Mouse (Mus musculus) neural tube, embryonic 15.5 days (tissue): ENCODE data around the gene Txk. TPM values are rescaled to one million over a fixed set of nuclear protein-coding genes. Genes with fewer than 3 reads are reported as not detected.

ENCODE experiments used
- ATAC-seq: fragments of 200-750 bp; cut with Nextera tagmentation; 2 replicates; pipeline ENCODE4 v1.8.0; 2017; ENCODE audit warnings: mild to moderate bottlenecking, moderate TSS enrichment, moderate library complexity; ENCODE audit not compliant: low FRiP score
- H3K27ac ChIP-seq: fragments of 300-500 bp; sonication (generic); replicated peaks from 2 replicates; pipeline ENCODE4 v1.5.1; 2015; ENCODE audit warnings: mild to moderate bottlenecking, inconsistent platforms
- H3K27me3 ChIP-seq: fragments of 300-500 bp; sonication (generic); replicated peaks from 2 replicates; pipeline ENCODE4 v1.6.1; 2015; ENCODE audit warnings: inconsistent platforms
- H3K36me3 ChIP-seq: fragments of 300-500 bp; sonication (generic); 2 replicates; pipeline ENCODE4 v1.6.1; 2015; ENCODE audit warnings: inconsistent platforms
- H3K4me1 ChIP-seq: fragments of 300-500 bp; sonication (generic); 2 replicates; pipeline ENCODE4 v1.6.1; 2015; ENCODE audit warnings: inconsistent platforms
- H3K4me2 ChIP-seq: fragments of 300-500 bp; sonication (generic); 2 replicates; pipeline ENCODE4 v1.6.1; 2015; ENCODE audit warnings: inconsistent platforms, mild to moderate bottlenecking, moderate library complexity
- H3K4me3 ChIP-seq: fragments of 300-500 bp; sonication (generic); replicated peaks from 2 replicates; pipeline ENCODE4 v1.5.1; 2015; ENCODE audit warnings: mild to moderate bottlenecking, inconsistent platforms
- H3K9ac ChIP-seq: fragments of 300-500 bp; sonication (generic); replicated peaks from 2 replicates; pipeline ENCODE4 v1.6.1; 2015; ENCODE audit warnings: mild to moderate bottlenecking, inconsistent platforms
- H3K9me3 ChIP-seq: fragments of 300-500 bp; sonication (generic); replicated peaks from 2 replicates; pipeline ENCODE4 v1.6.1; 2016; ENCODE audit warnings: inconsistent platforms
- WGBS: fragments of 180-500 bp; shearing (Covaris S2); methylation state at CpG from one replicate; pipeline ENCODE4 v1.1.7; 2015; ENCODE audit warnings: mixed read lengths; 5-methylcytosine and 5-hydroxymethylcytosine counted together
- polyA plus RNA-seq: library from polyadenylated mRNA; unstranded; fragments of >200 nt; fragmentation: Nextera tagmentation; extraction: Ambion mirVana; gene quantifications from 2 replicates; pipeline ENCODE4 v1.2.1, GENCODE M21; 2015

The Txk gene
- polyA plus RNA-seq, 1 experiment from 2014 or later, result 0.13 TPM

DNA sequence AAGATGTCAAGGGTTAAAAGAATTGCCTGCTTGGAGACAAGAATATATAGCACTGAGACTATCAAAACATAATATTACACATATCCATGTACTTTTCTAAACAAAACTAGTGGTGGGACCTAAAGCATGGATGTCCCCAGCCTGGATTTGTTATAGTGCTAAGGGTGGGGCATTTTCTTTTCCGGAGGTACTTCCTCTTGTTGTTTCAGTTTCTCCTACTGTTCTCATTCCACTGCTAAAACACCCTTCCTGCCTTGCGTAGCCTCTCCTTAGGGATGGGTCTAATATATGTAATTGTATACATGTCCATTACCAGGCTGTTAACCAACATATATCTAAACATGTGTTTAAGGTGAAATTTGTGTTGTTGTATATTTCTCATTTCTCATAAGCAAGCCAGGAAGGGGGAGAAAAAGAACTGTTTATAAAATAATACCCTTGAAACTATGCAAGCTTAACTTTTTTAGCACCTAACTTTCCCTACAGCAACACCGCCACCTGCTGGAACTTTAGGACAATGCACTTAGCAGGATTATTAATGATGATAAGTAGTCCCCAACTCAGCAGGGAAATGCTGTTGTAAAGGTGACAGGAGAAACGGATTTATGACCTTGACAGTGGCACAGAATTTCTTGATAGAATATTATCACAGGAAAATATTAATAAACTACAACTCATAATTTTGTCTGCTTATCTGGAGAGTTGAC, 41.9 kb downstream of the Txk start:
- H3K4me3 ChIP-seq, result no peak overlapping the region
- no peaks in the 10 kb centered on the region for H3K4me1 ChIP-seq
- H3K27me3 ChIP-seq, result no peaks in the 10 kb centered on the region
- ATAC-seq, result no peak
- H3K4me2 ChIP-seq, result no peak overlapping the region
- H3K9ac ChIP-seq, result no peak overlapping the region
- H3K9me3 ChIP-seq, result no peaks in the 10 kb centered on the region
- no peaks in the 10 kb centered on the region for H3K36me3 ChIP-seq
- WGBS, result 33% methylated on average over 4 of the region's 4 CpGs
- H3K27ac ChIP-seq, result no peak overlapping the region

DNA sequence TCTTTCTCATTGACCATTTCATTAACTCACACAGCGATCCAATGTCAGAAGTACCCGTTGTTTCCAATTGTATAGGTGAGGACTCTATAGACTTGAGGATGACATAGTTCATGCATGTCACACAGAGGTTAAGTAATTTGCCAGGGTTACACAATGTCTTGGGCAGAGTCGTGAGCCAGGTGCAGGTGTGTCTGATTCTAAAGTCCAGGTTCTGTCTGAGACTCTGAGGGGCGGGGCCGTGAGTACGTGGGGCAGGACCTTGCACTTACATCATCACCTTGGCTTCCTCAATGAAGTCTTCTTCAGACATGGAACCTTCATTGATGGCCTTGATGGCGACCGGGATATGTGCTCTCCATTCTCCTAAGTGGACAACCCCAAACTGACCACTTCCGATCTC, 42.6 kb downstream of the Txk start:
- no peaks in the 10 kb centered on the region for H3K4me1 ChIP-seq
- no peaks in the 10 kb centered on the region for H3K9me3 ChIP-seq
- no peak overlapping the region for H3K4me2 ChIP-seq
- H3K27ac ChIP-seq, result no peak overlapping the region
- ATAC-seq, result no peak
- no peak overlapping the region for H3K4me3 ChIP-seq
- no peaks in the 10 kb centered on the region for H3K36me3 ChIP-seq
- no peaks in the 10 kb centered on the region for H3K27me3 ChIP-seq
- 94% methylated on average over 9 of the region's 9 CpGs for WGBS
- no peak overlapping the region for H3K9ac ChIP-seq

DNA sequence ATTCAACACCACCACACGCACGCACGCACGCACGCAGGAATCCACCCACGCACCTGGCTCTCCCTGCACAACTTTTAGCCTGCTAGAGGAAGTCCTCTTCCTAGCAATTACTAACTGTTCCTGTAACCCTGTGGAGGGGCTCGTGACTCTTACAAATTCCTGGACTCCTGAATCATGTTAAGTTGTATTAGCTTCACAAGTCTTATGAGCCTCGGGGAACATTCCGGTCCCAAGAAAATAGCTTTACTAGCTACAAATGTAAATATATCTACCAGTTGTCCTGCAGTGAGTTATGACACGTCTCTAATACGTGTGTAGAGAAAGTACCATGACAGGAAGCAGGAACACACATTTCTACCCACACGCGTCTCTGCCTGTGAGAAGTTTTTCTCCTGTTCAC, 43.1 kb downstream of the Txk start:
- H3K27ac ChIP-seq, result no peak overlapping the region
- no peak overlapping the region for H3K9ac ChIP-seq
- H3K4me1 ChIP-seq, result no peaks in the 10 kb centered on the region
- no peak for ATAC-seq
- H3K4me2 ChIP-seq, result no peak overlapping the region
- 92% methylated on average over 13 of the region's 13 CpGs for WGBS
- no peaks in the 10 kb centered on the region for H3K27me3 ChIP-seq
- no peaks in the 10 kb centered on the region for H3K9me3 ChIP-seq
- H3K4me3 ChIP-seq, result no peak overlapping the region
- no peaks in the 10 kb centered on the region for H3K36me3 ChIP-seq

DNA sequence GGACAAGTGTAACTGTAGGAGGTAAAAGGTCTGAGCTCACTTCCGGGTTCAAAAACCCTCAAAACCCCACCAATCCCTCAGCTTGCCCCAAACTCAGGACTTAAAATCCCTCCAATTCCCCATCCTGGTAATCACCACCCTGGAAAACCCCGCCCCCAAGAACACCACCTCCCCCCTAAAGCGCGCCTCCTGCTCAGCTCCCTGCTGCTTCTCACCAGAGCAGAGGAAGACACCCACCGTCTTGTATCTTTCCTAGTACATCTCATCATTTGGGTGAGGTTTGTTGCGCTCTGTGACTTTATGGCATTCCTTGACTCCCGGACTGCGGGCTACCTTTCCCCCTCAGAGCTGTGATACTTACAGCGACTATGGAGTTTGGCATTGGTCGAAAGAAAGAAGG, 45.9 kb downstream of the Txk start:
- no peak for ATAC-seq
- Histone ChIP-seq H3K27ac (no peak overlapping the region), H3K4me2 (peak overlapping the region; percentile 6; the same call in 1 of the 2 replicates), H3K4me3 (no peak overlapping the region), H3K9ac (no peak overlapping the region), H3K9me3 (no peaks in the 10 kb centered on the region), H3K27me3 (no peaks in the 10 kb centered on the region), H3K4me1 (no peaks in the 10 kb centered on the region), H3K36me3 (no peaks in the 10 kb centered on the region)
- WGBS, result 59% methylated on average over 10 of the region's 10 CpGs

DNA sequence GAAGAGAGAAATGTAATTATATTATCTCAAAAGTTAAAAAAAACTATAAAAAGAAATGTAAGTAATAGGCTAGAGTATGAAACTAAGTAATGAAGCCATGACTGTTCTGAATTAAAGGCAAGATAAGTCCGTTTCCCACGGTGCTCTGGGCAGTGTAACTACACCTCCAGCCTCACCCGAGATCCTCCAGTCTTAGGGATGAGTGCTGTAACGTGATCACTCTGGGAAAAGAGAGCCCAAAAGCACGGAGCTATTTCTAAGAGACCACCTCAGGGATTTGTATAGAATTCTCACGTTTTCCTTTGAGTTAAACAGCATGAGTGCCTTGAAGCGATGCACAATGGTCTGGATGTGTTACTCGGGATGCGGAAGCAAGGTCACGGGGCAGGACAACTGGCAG, 46.5 kb downstream of the Txk start:
- WGBS, result 50% methylated on average over 10 of the region's 10 CpGs

DNA sequence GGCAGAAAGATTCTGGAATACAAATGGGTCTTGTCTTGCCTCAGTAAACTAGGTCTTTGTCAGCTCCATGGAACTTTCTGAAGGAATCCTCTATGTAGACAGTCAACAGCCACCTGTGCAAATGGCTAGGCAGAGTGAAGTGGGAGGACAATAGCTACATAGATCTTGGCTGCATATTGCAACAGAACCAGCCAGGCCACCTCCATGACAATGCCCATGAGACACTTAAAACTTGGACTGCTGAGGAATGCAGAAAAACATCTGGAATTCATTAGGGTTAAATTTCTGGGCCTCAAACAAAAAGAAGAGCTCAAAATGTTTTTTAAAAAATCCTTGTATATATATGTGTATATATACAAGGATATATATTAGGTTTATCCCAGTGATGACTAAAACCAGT, 50.4 kb downstream of the Txk start:
- H3K36me3 ChIP-seq, result no peaks in the 10 kb centered on the region
- no peak for ATAC-seq
- H3K27ac ChIP-seq, result no peak overlapping the region
- H3K4me2 ChIP-seq, result no peak overlapping the region
- H3K9me3 ChIP-seq, result no peaks in the 10 kb centered on the region
- H3K27me3 ChIP-seq, result no peaks in the 10 kb centered on the region
- peaks cover 7% of the 10 kb centered on the region; the same call in 1 of the 2 replicates for H3K4me1 ChIP-seq
- H3K9ac ChIP-seq, result no peak overlapping the region
- H3K4me3 ChIP-seq, result no peak overlapping the region

More for the DNA sequence above, 46.5 kb downstream of the Txk start:
- no peak for ATAC-seq
- Histone ChIP-seq H3K36me3 (no peaks in the 10 kb centered on the region), H3K27me3 (no peaks in the 10 kb centered on the region), H3K9ac (no peak overlapping the region), H3K4me3 (no peak overlapping the region), H3K4me1 (no peaks in the 10 kb centered on the region), H3K4me2 (peak overlapping the region; percentile 6; the same call in 1 of the 2 replicates), H3K27ac (no peak overlapping the region), H3K9me3 (no peaks in the 10 kb centered on the region)

DNA sequence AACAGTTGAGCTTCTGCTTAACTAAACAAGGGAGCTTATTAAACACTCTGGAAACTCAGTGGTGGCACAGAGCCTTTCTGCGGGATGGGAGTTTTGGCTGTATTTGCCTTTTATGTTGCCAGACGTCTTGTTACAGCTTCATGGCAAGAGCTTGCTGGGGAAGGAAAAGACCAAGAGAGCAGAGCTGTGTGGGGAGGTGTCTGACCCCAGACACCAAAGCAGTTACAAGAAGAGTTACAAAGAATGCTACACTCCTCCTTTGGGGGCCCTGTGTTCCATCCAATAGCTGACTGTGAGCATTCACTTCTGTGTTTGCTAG, 53.1 kb downstream of the Txk start:
- Histone ChIP-seq H3K4me1 (peaks cover 11% of the 10 kb centered on the region; the same call in 1 of the 2 replicates), H3K27ac (no peak overlapping the region), H3K9me3 (no peaks in the 10 kb centered on the region), H3K4me2 (no peak overlapping the region), H3K27me3 (no peaks in the 10 kb centered on the region), H3K9ac (no peak overlapping the region), H3K4me3 (no peak overlapping the region), H3K36me3 (no peaks in the 10 kb centered on the region)
- WGBS, result 56% methylated on average over 2 of the region's 2 CpGs
- ATAC-seq, result no peak

DNA sequence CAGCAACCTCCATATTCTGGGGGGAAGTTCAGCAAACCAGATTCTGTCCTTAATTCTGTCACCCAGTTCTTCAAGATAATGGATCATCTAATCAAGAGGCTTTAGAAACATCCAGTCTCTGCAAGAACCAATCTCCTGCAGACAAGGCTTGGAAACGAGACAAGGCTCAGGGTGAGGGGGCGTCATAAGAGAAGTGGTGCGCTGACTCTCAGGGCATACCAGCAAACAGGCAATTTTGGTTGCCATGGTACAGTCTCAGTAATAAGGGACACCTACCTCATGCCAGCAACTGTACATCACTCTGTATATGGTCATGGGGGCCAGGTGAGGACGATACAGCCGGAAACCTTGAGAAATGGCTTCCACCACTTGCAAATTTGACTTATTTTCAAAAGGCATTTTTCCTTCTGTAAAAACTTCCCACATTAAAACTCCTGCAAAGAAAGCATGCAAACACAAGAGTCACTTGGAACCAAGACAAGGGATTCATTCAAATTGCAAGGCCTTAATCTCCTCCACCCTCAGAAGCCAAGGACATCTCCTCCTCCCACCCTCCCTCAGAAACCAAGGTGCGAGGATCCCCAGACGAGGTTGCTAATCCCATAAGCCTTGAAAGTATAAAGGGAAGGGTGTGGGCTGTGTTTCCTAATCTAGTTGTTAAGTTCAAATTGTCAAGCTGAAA, 53.6 kb downstream of the Txk start:
- no peak overlapping the region for H3K9ac ChIP-seq
- no peaks in the 10 kb centered on the region for H3K36me3 ChIP-seq
- H3K27ac ChIP-seq, result no peak overlapping the region
- H3K4me2 ChIP-seq, result no peak overlapping the region
- H3K4me1 ChIP-seq, result peaks cover 11% of the 10 kb centered on the region; the same call in 1 of the 2 replicates
- H3K9me3 ChIP-seq, result no peaks in the 10 kb centered on the region
- ATAC-seq, result 0 out of 2 replicates have a peak, but pooled peaks have one; percentile 22
- WGBS, result 62% methylated on average over 7 of the region's 7 CpGs
- no peak overlapping the region for H3K4me3 ChIP-seq
- no peaks in the 10 kb centered on the region for H3K27me3 ChIP-seq

DNA sequence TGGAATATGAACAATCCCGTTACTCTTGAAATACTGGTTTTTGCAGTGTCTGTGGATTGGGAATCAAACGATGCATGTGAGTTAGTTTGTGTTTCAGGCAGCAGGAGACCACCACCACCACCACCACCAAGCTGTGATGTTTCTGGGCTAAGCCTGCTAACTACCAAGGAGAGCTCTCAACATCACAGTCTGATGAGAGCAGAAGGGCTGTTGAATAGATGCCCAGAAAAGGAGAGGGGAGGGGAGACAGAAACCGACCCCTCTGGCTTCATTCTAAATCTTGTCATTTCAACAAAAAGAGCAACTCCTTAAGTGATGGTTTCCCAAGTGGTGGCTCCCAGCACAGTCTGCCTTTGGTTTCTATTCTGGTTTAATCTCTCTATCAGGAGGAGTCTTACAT, 54.2 kb downstream of the Txk start:
- Histone ChIP-seq H3K4me3 (no peak overlapping the region), H3K27me3 (no peaks in the 10 kb centered on the region), H3K9me3 (no peaks in the 10 kb centered on the region), H3K27ac (no peak overlapping the region), H3K9ac (no peak overlapping the region), H3K4me2 (no peak overlapping the region), H3K4me1 (peaks cover 11% of the 10 kb centered on the region; the same call in 1 of the 2 replicates), H3K36me3 (no peaks in the 10 kb centered on the region)
- 65% methylated on average over 3 of the region's 3 CpGs for WGBS
- peak; percentile 39; the same call in 1 of the 2 replicates for ATAC-seq

DNA sequence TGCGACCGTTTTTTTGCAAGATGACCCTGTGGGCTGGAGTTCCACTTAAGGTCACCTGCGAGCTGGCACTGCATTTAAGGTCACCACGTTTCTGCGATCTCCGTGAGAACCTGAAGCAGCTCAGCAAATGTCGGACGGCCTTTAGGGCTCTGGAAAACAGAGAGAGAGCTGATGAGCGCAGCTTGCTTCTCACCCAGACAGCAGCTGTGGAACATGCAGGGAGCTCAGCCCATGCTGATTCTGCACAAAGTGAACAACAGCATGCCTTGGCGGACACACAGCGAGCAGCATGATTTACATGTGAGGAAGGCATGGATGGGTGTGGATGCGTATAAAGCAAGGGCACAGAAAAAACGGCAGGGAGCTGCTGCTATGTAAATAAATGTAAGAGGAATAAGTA, 56.1 kb downstream of the Txk start:
- no peaks in the 10 kb centered on the region for H3K36me3 ChIP-seq
- H3K9ac ChIP-seq, result no peak overlapping the region
- peaks cover 11% of the 10 kb centered on the region; the same call in 1 of the 2 replicates for H3K4me1 ChIP-seq
- H3K4me2 ChIP-seq, result no peak overlapping the region
- H3K27me3 ChIP-seq, result no peaks in the 10 kb centered on the region
- H3K4me3 ChIP-seq, result no peak overlapping the region
- no peaks in the 10 kb centered on the region for H3K9me3 ChIP-seq
- ATAC-seq, result 0 out of 2 replicates have a peak, but pooled peaks have one; percentile 36
- no peak overlapping the region for H3K27ac ChIP-seq
- WGBS, result 46% methylated on average over 13 of the region's 13 CpGs

DNA sequence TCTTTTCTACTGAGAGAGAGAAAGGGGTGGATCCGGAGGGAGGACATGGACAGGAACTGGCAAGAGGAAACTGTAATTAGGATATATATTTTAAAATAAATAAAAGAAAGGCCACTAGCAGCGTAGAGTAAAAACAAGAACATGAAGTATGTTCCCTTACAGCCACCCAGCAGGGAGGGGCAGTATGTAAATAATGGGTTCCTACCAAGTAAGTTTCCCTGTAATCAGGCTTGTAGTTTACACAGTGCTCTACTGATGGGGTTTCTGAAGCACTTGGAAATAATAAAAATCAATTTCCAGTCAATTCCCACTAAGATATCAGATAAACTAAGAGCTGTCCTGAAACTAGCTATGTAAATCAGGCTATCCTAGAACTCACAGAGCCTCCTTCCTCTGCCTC, 57.9 kb downstream of the Txk start:
- WGBS, result 85% methylated on average over 2 of the region's 2 CpGs
- ATAC-seq, result no peak

DNA sequence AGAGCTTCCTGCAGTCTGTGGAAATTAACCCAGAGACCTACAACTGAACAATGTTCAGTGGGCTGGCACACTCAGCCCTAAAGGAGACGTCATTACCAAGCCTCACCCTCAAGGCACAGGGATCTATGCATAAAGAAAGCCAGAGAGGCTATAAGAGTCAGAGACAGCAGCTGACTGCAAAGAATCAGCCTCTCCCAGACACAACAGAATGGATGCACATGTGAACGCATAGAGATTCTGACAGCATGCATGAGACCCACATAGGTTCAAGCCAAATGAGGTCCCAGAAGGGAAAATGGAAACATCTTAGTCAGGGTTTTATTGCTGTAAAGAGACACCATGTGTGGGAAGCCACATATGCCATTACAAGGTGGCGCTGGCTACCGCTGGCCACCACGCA, 62.1 kb downstream of the Txk start:
- H3K9me3 ChIP-seq, result no peaks in the 10 kb centered on the region
- H3K36me3 ChIP-seq, result no peaks in the 10 kb centered on the region
- 79% methylated on average over 5 of the region's 5 CpGs for WGBS
- no peaks in the 10 kb centered on the region for H3K27me3 ChIP-seq
- no peak overlapping the region for H3K27ac ChIP-seq
- H3K4me1 ChIP-seq, result no peaks in the 10 kb centered on the region
- no peak overlapping the region for H3K4me3 ChIP-seq
- H3K9ac ChIP-seq, result no peak overlapping the region
- no peak for ATAC-seq
- no peak overlapping the region for H3K4me2 ChIP-seq

More for the DNA sequence above, 57.9 kb downstream of the Txk start:
- no peak overlapping the region for H3K27ac ChIP-seq
- H3K36me3 ChIP-seq, result no peaks in the 10 kb centered on the region
- H3K9ac ChIP-seq, result no peak overlapping the region
- H3K27me3 ChIP-seq, result no peaks in the 10 kb centered on the region
- H3K4me3 ChIP-seq, result no peak overlapping the region
- H3K9me3 ChIP-seq, result no peaks in the 10 kb centered on the region
- peaks cover 11% of the 10 kb centered on the region; the same call in 1 of the 2 replicates for H3K4me1 ChIP-seq
- no peak overlapping the region for H3K4me2 ChIP-seq
